Mouse (Mus musculus): ENCODE data around the gene Cdh11. TPM values are rescaled to one million over a fixed set of nuclear protein-coding genes. Genes with fewer than 3 reads are reported as not detected.

Gene Cdh11
- polyA plus RNA-seq, 1 experiment from 2014 or later, result 176 TPM

DNA sequence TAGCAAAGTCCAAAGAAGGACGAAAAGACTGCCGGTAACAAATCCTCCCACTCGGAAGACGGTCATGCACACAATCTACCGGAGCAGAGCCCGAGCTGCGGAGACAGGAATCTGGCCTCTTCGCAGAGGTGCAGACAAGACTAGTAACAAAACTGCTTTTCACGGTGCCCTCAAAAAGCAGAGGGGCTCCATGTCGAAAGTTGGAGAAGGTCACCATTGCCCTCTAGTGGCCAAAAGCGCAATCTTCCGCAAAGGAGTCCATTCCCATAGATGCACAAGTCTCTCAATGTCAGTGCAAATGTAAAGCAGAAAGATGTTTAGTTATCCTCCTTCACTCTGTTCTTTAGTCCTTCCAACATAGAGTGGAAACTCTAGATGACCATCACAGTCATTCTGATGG lies 4.5 kb downstream of the Cdh11 start:
- Histone ChIP-seq H3K27me3 (ENCODE audit: control insufficient read depth, insufficient read depth, low read length) (peaks cover 5% of the 10 kb centered on the region), H3K4me2 (replicated peaks; ENCODE audit: low read depth, low read length) (peak overlapping the region; percentile 54), H3K27ac (ENCODE audit: low read depth, low read length) (no peak overlapping the region), H3K4me3 (ENCODE audit: low read length) (peak overlapping the region; percentile 65), H3K9me3 (ENCODE audit: control insufficient read depth, low read length) (no peaks in the 10 kb centered on the region), H3K4me1 (ENCODE audit: control insufficient read depth, insufficient read depth, low read length) (peaks cover 8% of the 10 kb centered on the region; the same call in 1 of the 2 replicates), H3K9ac (ENCODE audit: low read depth, low read length) (peak overlapping the region; percentile 50), H3K36me3 (ENCODE audit: control insufficient read depth, insufficient read depth, low read length) (peaks cover 22% of the 10 kb centered on the region; the same call in 1 of the 2 replicates)
- no peak for ATAC-seq (ENCODE audit: low FRiP score, low TSS enrichment)
- under 1% methylated on average over 12 of the region's 12 CpGs for WGBS

GRCm38 (mm10) chr8:102774594-102774993 lies 10.8 kb downstream of the Cdh11 start:
- ATAC-seq (ENCODE audit: low FRiP score, low TSS enrichment), result no peak
- no peak overlapping the region for H3K9ac ChIP-seq (ENCODE audit: low read depth, low read length)

DNA sequence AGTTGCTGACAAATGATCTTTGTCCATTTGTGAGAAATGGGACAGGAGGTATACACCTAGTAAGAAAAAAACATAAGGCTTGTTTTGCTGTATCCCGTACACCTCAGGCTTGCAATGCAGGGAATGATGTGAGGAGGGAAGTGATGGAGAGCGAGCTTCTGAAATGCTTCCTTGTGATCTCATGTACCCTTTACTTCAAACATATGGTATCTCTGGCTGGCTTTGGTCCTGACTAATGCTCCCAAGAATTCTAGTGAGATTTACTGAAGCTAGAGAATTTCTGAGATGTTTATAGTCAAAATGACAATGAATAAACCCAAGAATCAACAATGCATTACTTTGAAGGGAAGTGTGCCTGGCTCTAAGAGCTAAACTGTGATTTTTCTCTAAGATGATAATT lies 14.0 kb downstream of the Cdh11 start:
- Histone ChIP-seq H3K4me2 (replicated peaks; ENCODE audit: low read depth, low read length) (no peak overlapping the region), H3K4me1 (ENCODE audit: control insufficient read depth, insufficient read depth, low read length) (no peaks in the 10 kb centered on the region), H3K9me3 (ENCODE audit: control insufficient read depth, low read length) (no peaks in the 10 kb centered on the region), H3K9ac (ENCODE audit: low read depth, low read length) (no peak overlapping the region), H3K36me3 (ENCODE audit: control insufficient read depth, insufficient read depth, low read length) (peaks cover 18% of the 10 kb centered on the region; the same call in 1 of the 2 replicates), H3K27me3 (ENCODE audit: control insufficient read depth, insufficient read depth, low read length) (no peaks in the 10 kb centered on the region), H3K4me3 (ENCODE audit: low read length) (no peak overlapping the region), H3K27ac (ENCODE audit: low read depth, low read length) (no peak overlapping the region)
- 85% methylated on average over 2 of the region's 2 CpGs for WGBS
- no peak for ATAC-seq (ENCODE audit: low FRiP score, low TSS enrichment)

More at GRCm38 (mm10) chr8:102774594-102774993, 10.8 kb downstream of the Cdh11 start:
- H3K4me1 ChIP-seq (ENCODE audit: control insufficient read depth, insufficient read depth, low read length), result peaks cover 5% of the 10 kb centered on the region; the same call in 1 of the 2 replicates
- WGBS, result 86% methylated on average over 1 of the region's 1 CpGs
- no peak overlapping the region for H3K27ac ChIP-seq (ENCODE audit: low read depth, low read length)
- no peak overlapping the region for H3K4me3 ChIP-seq (ENCODE audit: low read length)
- H3K36me3 ChIP-seq (ENCODE audit: control insufficient read depth, insufficient read depth, low read length), result peaks cover 34% of the 10 kb centered on the region; the same call in 1 of the 2 replicates
- no peaks in the 10 kb centered on the region for H3K27me3 ChIP-seq (ENCODE audit: control insufficient read depth, insufficient read depth, low read length)
- no peaks in the 10 kb centered on the region for H3K9me3 ChIP-seq (ENCODE audit: control insufficient read depth, low read length)
- H3K4me2 ChIP-seq (replicated peaks; ENCODE audit: low read depth, low read length), result no peak overlapping the region

DNA sequence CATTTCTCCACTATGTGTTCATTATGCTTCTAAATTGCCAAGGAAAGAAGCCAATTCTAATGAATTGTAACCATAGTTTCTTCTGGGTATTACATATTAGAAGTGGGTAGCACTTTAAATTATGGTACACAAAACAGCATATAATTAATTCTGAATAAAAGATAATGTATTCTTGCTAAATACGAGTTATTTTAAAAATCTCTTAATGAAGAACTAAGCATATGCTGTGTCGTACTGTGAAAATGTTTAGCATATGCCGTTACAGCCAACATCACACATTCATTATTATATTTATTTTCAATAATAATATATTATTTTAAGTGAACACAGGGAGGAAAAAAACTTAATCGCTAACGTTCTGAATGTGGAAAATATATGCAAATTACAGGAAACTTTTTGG lies 31.6 kb downstream of the Cdh11 start:
- no peak overlapping the region for H3K4me2 ChIP-seq (replicated peaks; ENCODE audit: low read depth, low read length)
- 90% methylated on average over 5 of the region's 5 CpGs for WGBS
- H3K36me3 ChIP-seq (ENCODE audit: control insufficient read depth, insufficient read depth, low read length), result peaks cover 11% of the 10 kb centered on the region; the same call in 1 of the 2 replicates
- H3K4me1 ChIP-seq (ENCODE audit: control insufficient read depth, insufficient read depth, low read length), result no peaks in the 10 kb centered on the region
- no peak overlapping the region for H3K9ac ChIP-seq (ENCODE audit: low read depth, low read length)
- no peak for ATAC-seq (ENCODE audit: low FRiP score, low TSS enrichment)
- H3K27me3 ChIP-seq (ENCODE audit: control insufficient read depth, insufficient read depth, low read length), result no peaks in the 10 kb centered on the region
- no peak overlapping the region for H3K4me3 ChIP-seq (ENCODE audit: low read length)
- no peak overlapping the region for H3K27ac ChIP-seq (ENCODE audit: low read depth, low read length)
- H3K9me3 ChIP-seq (ENCODE audit: control insufficient read depth, low read length), result no peaks in the 10 kb centered on the region

- Histone ChIP-seq H3K27me3 (ENCODE audit: control insufficient read depth, insufficient read depth, low read length) (no peaks in the 10 kb centered on the region), H3K9ac (ENCODE audit: low read depth, low read length) (no peak overlapping the region), H3K4me1 (ENCODE audit: control insufficient read depth, insufficient read depth, low read length) (peaks cover 6% of the 10 kb centered on the region; the same call in 1 of the 2 replicates), H3K9me3 (ENCODE audit: control insufficient read depth, low read length) (no peaks in the 10 kb centered on the region), H3K4me2 (replicated peaks; ENCODE audit: low read depth, low read length) (no peak overlapping the region), H3K4me3 (ENCODE audit: low read length) (no peak overlapping the region), H3K36me3 (ENCODE audit: control insufficient read depth, insufficient read depth, low read length) (peaks cover 16% of the 10 kb centered on the region; the same call in 1 of the 2 replicates), H3K27ac (ENCODE audit: low read depth, low read length) (no peak overlapping the region)
- no peak for ATAC-seq (ENCODE audit: low FRiP score, low TSS enrichment)
- 51% methylated on average over 3 of the region's 3 CpGs for WGBS
Measured at GRCm38 (mm10) chr8:102742940-102743339, 42.5 kb downstream of the Cdh11 start.

DNA sequence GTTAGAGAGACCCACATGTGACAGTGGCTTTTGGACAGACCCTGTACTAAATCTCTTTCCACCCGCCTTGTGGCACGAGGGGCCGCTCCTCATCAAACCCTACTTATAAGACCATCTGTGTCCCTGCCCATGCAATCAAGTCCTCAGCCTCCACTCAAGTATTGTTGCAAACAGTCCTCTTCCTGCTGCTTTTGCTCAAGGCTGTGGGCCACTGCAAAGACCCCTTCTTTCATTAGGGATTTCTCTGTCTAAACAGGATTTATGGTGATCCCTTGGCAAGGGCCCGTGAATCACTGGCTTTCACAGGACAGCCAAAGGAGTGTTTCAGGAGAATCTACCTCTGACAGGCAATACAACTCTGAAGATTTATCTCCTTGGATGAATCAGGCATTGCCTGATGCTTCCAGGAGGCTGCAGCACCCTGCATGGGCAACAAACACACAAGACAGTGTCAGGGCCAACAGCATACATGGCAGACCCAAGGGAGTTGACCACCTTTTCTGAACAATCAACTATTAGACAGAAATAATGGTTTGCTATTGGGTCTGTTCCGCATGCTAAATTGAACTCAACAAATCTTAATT lies 43.3 kb downstream of the Cdh11 start:
- no peak overlapping the region for H3K27ac ChIP-seq (ENCODE audit: low read depth, low read length)
- no peak for ATAC-seq (ENCODE audit: low FRiP score, low TSS enrichment)
- H3K4me1 ChIP-seq (ENCODE audit: control insufficient read depth, insufficient read depth, low read length), result peaks cover 6% of the 10 kb centered on the region; the same call in 1 of the 2 replicates
- 37% methylated on average over 5 of the region's 5 CpGs for WGBS
- peaks cover 16% of the 10 kb centered on the region; the same call in 1 of the 2 replicates for H3K36me3 ChIP-seq (ENCODE audit: control insufficient read depth, insufficient read depth, low read length)
- no peaks in the 10 kb centered on the region for H3K27me3 ChIP-seq (ENCODE audit: control insufficient read depth, insufficient read depth, low read length)
- no peak overlapping the region for H3K9ac ChIP-seq (ENCODE audit: low read depth, low read length)
- H3K4me3 ChIP-seq (ENCODE audit: low read length), result no peak overlapping the region
- H3K4me2 ChIP-seq (replicated peaks; ENCODE audit: low read depth, low read length), result no peak overlapping the region
- no peaks in the 10 kb centered on the region for H3K9me3 ChIP-seq (ENCODE audit: control insufficient read depth, low read length)

GRCm38 (mm10) chr8:102740963-102741362 lies 44.5 kb downstream of the Cdh11 start:
- H3K9me3 ChIP-seq (ENCODE audit: control insufficient read depth, low read length), result no peaks in the 10 kb centered on the region
- no peak for ATAC-seq (ENCODE audit: low FRiP score, low TSS enrichment)
- H3K4me3 ChIP-seq (ENCODE audit: low read length), result no peak overlapping the region
- 77% methylated on average over 4 of the region's 4 CpGs for WGBS
- no peak overlapping the region for H3K27ac ChIP-seq (ENCODE audit: low read depth, low read length)
- H3K27me3 ChIP-seq (ENCODE audit: control insufficient read depth, insufficient read depth, low read length), result no peaks in the 10 kb centered on the region
- H3K36me3 ChIP-seq (ENCODE audit: control insufficient read depth, insufficient read depth, low read length), result peaks cover 14% of the 10 kb centered on the region; the same call in 1 of the 2 replicates
- no peak overlapping the region for H3K4me2 ChIP-seq (replicated peaks; ENCODE audit: low read depth, low read length)
- H3K9ac ChIP-seq (ENCODE audit: low read depth, low read length), result no peak overlapping the region
- H3K4me1 ChIP-seq (ENCODE audit: control insufficient read depth, insufficient read depth, low read length), result peaks cover 6% of the 10 kb centered on the region; the same call in 1 of the 2 replicates

DNA sequence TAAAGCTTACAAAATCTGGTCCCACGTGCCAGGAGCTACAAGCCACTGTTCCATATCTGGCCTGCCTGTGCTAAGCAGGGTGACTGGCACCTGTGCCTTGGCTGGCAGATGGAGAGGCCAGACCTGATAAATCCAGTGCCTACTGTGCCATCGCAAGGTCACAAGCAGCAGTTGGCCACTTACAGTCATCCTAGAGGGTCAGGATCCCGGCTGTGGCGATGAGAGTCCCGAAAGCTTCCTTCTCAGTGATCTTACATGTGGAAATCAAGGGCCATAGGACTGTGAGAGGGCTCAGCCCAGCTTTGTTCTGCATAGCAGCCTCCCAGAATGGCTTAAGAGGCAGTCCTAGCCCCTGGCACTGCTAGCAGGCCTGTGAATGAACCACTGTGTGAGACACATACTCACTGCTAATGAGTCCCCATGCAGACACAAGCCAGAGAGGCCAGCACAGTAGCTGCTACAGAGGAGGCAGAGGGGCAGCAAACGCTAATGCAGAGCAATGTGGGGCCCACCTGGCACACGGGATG lies 46.4 kb downstream of the Cdh11 start:
- no peaks in the 10 kb centered on the region for H3K9me3 ChIP-seq (ENCODE audit: control insufficient read depth, low read length)
- H3K4me3 ChIP-seq (ENCODE audit: low read length), result no peak overlapping the region
- WGBS, result 83% methylated on average over 7 of the region's 7 CpGs
- no peak for ATAC-seq (ENCODE audit: low FRiP score, low TSS enrichment)
- no peak overlapping the region for H3K27ac ChIP-seq (ENCODE audit: low read depth, low read length)
- no peak overlapping the region for H3K4me2 ChIP-seq (replicated peaks; ENCODE audit: low read depth, low read length)
- peaks cover 6% of the 10 kb centered on the region; the same call in 1 of the 2 replicates for H3K4me1 ChIP-seq (ENCODE audit: control insufficient read depth, insufficient read depth, low read length)
- no peak overlapping the region for H3K9ac ChIP-seq (ENCODE audit: low read depth, low read length)
- H3K27me3 ChIP-seq (ENCODE audit: control insufficient read depth, insufficient read depth, low read length), result no peaks in the 10 kb centered on the region
- H3K36me3 ChIP-seq (ENCODE audit: control insufficient read depth, insufficient read depth, low read length), result peaks cover 14% of the 10 kb centered on the region; the same call in 1 of the 2 replicates

GRCm38 (mm10) chr8:102738395-102738794 lies 47.0 kb downstream of the Cdh11 start:
- WGBS, result 87% methylated on average over 7 of the region's 7 CpGs

More at GRCm38 (mm10) chr8:102738395-102738794, 47.0 kb downstream of the Cdh11 start:
- ATAC-seq (ENCODE audit: low FRiP score, low TSS enrichment), result no peak
- Histone ChIP-seq H3K4me1 (ENCODE audit: control insufficient read depth, insufficient read depth, low read length) (peaks cover 6% of the 10 kb centered on the region; the same call in 1 of the 2 replicates), H3K9me3 (ENCODE audit: control insufficient read depth, low read length) (no peaks in the 10 kb centered on the region), H3K27ac (ENCODE audit: low read depth, low read length) (no peak overlapping the region), H3K4me3 (ENCODE audit: low read length) (no peak overlapping the region), H3K27me3 (ENCODE audit: control insufficient read depth, insufficient read depth, low read length) (no peaks in the 10 kb centered on the region), H3K4me2 (replicated peaks; ENCODE audit: low read depth, low read length) (no peak overlapping the region), H3K36me3 (ENCODE audit: control insufficient read depth, insufficient read depth, low read length) (peaks cover 14% of the 10 kb centered on the region; the same call in 1 of the 2 replicates), H3K9ac (ENCODE audit: low read depth, low read length) (no peak overlapping the region)

Data from kidney, embryonic 14.5 days (tissue).